Mouse (Mus musculus): ENCODE measurements around the gene Sh3rf3.

Sh3rf3 gene

GRCm38 (mm10) chr10:58854548-58855198 is 41.5 kb downstream of the Sh3rf3 start:
- DNase-seq (ENCODE audit: low spot score) = peak; percentile 27

GRCm38 (mm10) chr10:58855199-58855751 is 42.1 kb downstream of the Sh3rf3 start:
- no peak for DNase-seq (ENCODE audit: low spot score)

- DNase-seq (ENCODE audit: low spot score) = no peak
Measured at GRCm38 (mm10) chr10:58855814-58856213, 42.7 kb downstream of the Sh3rf3 start.

GRCm38 (mm10) chr10:58856742-58857141 is 43.6 kb downstream of the Sh3rf3 start:
- no peak for DNase-seq (ENCODE audit: low spot score)

- no peak for DNase-seq (ENCODE audit: low spot score)
Measured at GRCm38 (mm10) chr10:58864735-58865134, 51.6 kb downstream of the Sh3rf3 start.

- DNase-seq (ENCODE audit: low spot score) = no peak
Measured at GRCm38 (mm10) chr10:58867536-58867935, 54.4 kb downstream of the Sh3rf3 start.

GRCm38 (mm10) chr10:58869836-58870235 is 56.7 kb downstream of the Sh3rf3 start:
- no peak for DNase-seq (ENCODE audit: low spot score)

GRCm38 (mm10) chr10:58871149-58871820 is 58.1 kb downstream of the Sh3rf3 start:
- DNase-seq (ENCODE audit: low spot score) = no peak

- no peak for DNase-seq (ENCODE audit: low spot score)
Measured at GRCm38 (mm10) chr10:58871821-58872577, 58.8 kb downstream of the Sh3rf3 start.

GRCm38 (mm10) chr10:58877835-58878234 is 64.7 kb downstream of the Sh3rf3 start:
- DNase-seq (ENCODE audit: low spot score) = no peak

GRCm38 (mm10) chr10:58878636-58879035 is 65.5 kb downstream of the Sh3rf3 start:
- no peak for DNase-seq (ENCODE audit: low spot score)

GRCm38 (mm10) chr10:58882741-58883140 is 69.6 kb downstream of the Sh3rf3 start:
- no peak for DNase-seq (ENCODE audit: low spot score)

GRCm38 (mm10) chr10:58885351-58885750 is 72.2 kb downstream of the Sh3rf3 start:
- no peak for DNase-seq (ENCODE audit: low spot score)

GRCm38 (mm10) chr10:58885816-58886215 is 72.7 kb downstream of the Sh3rf3 start:
- no peak for DNase-seq (ENCODE audit: low spot score)

- DNase-seq (ENCODE audit: low spot score) = no peak
Measured at GRCm38 (mm10) chr10:58890671-58891439, 77.7 kb downstream of the Sh3rf3 start.

- no peak for DNase-seq (ENCODE audit: low spot score)
Measured at GRCm38 (mm10) chr10:58895431-58895830, 82.3 kb downstream of the Sh3rf3 start.

GRCm38 (mm10) chr10:58897009-58897543 is 83.9 kb downstream of the Sh3rf3 start:
- no peak for DNase-seq (ENCODE audit: low spot score)

GRCm38 (mm10) chr10:58905253-58905652 is 92.1 kb downstream of the Sh3rf3 start:
- DNase-seq (ENCODE audit: low spot score) = peak; percentile 28

- DNase-seq (ENCODE audit: low spot score) = no peak
Measured at GRCm38 (mm10) chr10:58907001-58907443, 93.9 kb downstream of the Sh3rf3 start.

- DNase-seq (ENCODE audit: low spot score) = no peak
Measured at GRCm38 (mm10) chr10:58908451-58908850, 95.3 kb downstream of the Sh3rf3 start.
